Mouse (Mus musculus) ES-Bruce4 (cell line): ENCODE results near the gene Runx2.

Experiments
- CTCF ChIP-seq: IDR thresholded peaks from one replicate; pipeline ENCODE4 v1.8.1; 2011; ENCODE audit warnings: low read depth, low read length
- POLR2A ChIP-seq: IDR thresholded peaks from one replicate; pipeline ENCODE4 v1.8.1; 2011; ENCODE audit warnings: low read length; ENCODE audit not compliant: insufficient read depth

DNA sequence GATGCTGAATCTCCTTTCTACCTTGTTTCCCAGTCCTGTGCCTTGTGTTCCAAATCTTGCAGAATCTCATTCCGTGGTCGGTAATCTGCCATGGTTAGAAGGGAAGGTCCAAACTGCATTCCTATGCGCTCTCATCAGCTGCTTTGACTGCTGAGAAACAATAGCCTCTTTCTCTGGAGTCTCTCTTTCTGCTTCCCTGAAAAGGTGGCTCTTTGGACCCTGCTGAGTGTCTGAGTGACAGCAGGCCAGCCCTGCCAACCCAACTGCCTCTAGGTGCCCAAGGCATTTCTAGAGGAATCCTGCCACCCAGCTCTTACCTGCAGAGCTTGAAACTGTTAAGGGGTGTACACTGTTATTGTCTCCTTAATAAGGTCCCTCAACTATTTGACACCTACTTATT lies 226.6 kb downstream of the Runx2 start:
- TF ChIP-seq POLR2A (no peak), CTCF (no peak)
